Mouse (Mus musculus): ENCODE data around the gene Nuf2.

Gene Nuf2

GRCm38 (mm10) chr1:169471185-169471584 is 60.1 kb downstream of the Nuf2 start:
- DNase-seq (ENCODE audit: inconsistent age in 2 of 2, low spot score in 1 of 2): no peak

GRCm38 (mm10) chr1:169467791-169468190 is 63.5 kb downstream of the Nuf2 start:
- no peak for DNase-seq (ENCODE audit: inconsistent age in 2 of 2, low spot score in 1 of 2)

GRCm38 (mm10) chr1:169462386-169463115 is 68.7 kb downstream of the Nuf2 start:
- no peak for DNase-seq (ENCODE audit: inconsistent age in 2 of 2, low spot score in 1 of 2)

- DNase-seq (ENCODE audit: inconsistent age in 2 of 2, low spot score in 1 of 2): peak; percentile 49 to 85
Observed at GRCm38 (mm10) chr1:169459071-169459782, 72.0 kb downstream of the Nuf2 start.

Data from adrenal gland, adult (tissue).